Mouse (Mus musculus): ENCODE measurements around the gene B4galnt1. TPM values are rescaled to one million over a fixed set of nuclear protein-coding genes. Genes with fewer than 3 reads are reported as not detected.

B4galnt1 gene
- 838 TPM for total RNA-seq (2023)

GRCm38 (mm10) chr10:127164631-127165353, at the start of gene B4galnt1:
Gene B4galnt1 (plus strand): TSS chr10:127165225.

GRCm38 (mm10) chr10:127121066-127121477, 44.0 kb upstream of the B4galnt1 start, which contains the start of gene Os9:
Gene Os9 (minus strand): TSS chr10:127121131.

GRCm38 (mm10) chr10:127179871-127180694, 15.1 kb downstream of the B4galnt1 start, which contains the start of gene Slc26a10:
Gene Slc26a10 (minus strand): TSS chr10:127180645.

GRCm38 (mm10) chr10:127189651-127190381, 24.8 kb downstream of the B4galnt1 start, which contains the start of gene Arhgef25:
Gene Arhgef25 (minus strand): TSS chr10:127190083.

GRCm38 (mm10) chr10:127195328-127196129, 30.5 kb downstream of the B4galnt1 start, which contains the start of gene Dtx3:
Gene Dtx3 (minus strand): TSS chr10:127195728.

GRCm38 (mm10) chr10:127211414-127211854, 46.4 kb downstream of the B4galnt1 start, which contains the start of gene Pip4k2c:
Gene Pip4k2c (minus strand): TSS chr10:127211585.

Other genes with a start within 250 kb of the B4galnt1 start
- 63.3 TPM for gene Ctdsp2, start 186.5 kb upstream of the B4galnt1 start, total RNA-seq (2023)
- gene Avil, start 164.5 kb upstream of the B4galnt1 start, total RNA-seq (2023): 1.3 TPM
- 17.7 TPM for gene Tsfm, start 134.4 kb upstream of the B4galnt1 start, total RNA-seq (2023)
- 31.4 TPM for gene Mettl1, start 123.8 kb upstream of the B4galnt1 start, total RNA-seq (2023)
- gene Eef1akmt3, start 123.7 kb upstream of the B4galnt1 start, total RNA-seq (2023): not detected
- 1.4 TPM for gene Cyp27b1, start 117.0 kb upstream of the B4galnt1 start, total RNA-seq (2023)
- gene March9, start 105.0 kb upstream of the B4galnt1 start, total RNA-seq (2023): 4.0 TPM
- 126 TPM for gene Cdk4, start 101.7 kb upstream of the B4galnt1 start, total RNA-seq (2023)
- gene Tspan31, start 95.0 kb upstream of the B4galnt1 start, total RNA-seq (2023): 10.0 TPM
- 153 TPM for gene Agap2, start 89.9 kb upstream of the B4galnt1 start, total RNA-seq (2023)
- gene Os9, start 44.1 kb upstream of the B4galnt1 start, total RNA-seq (2023): 86.9 TPM
- gene Slc26a10, start 15.4 kb downstream of the B4galnt1 start, total RNA-seq (2023): not detected
- 0.49 TPM for gene Arhgef25, start 24.9 kb downstream of the B4galnt1 start, total RNA-seq (2023)
- 60.7 TPM for gene Dtx3, start 30.5 kb downstream of the B4galnt1 start, total RNA-seq (2023)
- gene Pip4k2c, start 46.4 kb downstream of the B4galnt1 start, total RNA-seq (2023): 35.9 TPM
- gene Kif5a, start 98.1 kb downstream of the B4galnt1 start, total RNA-seq (2023): not detected
- 99.5 TPM for gene Dctn2, start 101.1 kb downstream of the B4galnt1 start, total RNA-seq (2023)
- 93.2 TPM for gene Mbd6, start 123.8 kb downstream of the B4galnt1 start, total RNA-seq (2023)
- gene Mars, start 146.6 kb downstream of the B4galnt1 start, total RNA-seq (2023): 44.1 TPM
- 328 TPM for gene Arhgap9, start 156.7 kb downstream of the B4galnt1 start, total RNA-seq (2023)
- not detected for gene Gli1, start 176.7 kb downstream of the B4galnt1 start, total RNA-seq (2023)
- not detected for gene Inhbe, start 189.2 kb downstream of the B4galnt1 start, total RNA-seq (2023)
- not detected for gene Inhbc, start 205.2 kb downstream of the B4galnt1 start, total RNA-seq (2023)
- gene R3hdm2, start 215.1 kb downstream of the B4galnt1 start, total RNA-seq (2023): 83.0 TPM